Mouse (Mus musculus) adrenal gland, postnatal 25 days (tissue): ENCODE measurements around the gene Spg7. TPM values are rescaled to one million over a fixed set of nuclear protein-coding genes. Genes with fewer than 3 reads are reported as not detected.
"Not testable (repeated sequence)": the region's sequence is repeated elsewhere in the genome, so short reads cannot be mapped to it uniquely, and the experiment has no call there.

Experiments used
- DNase-seq: peaks from one replicate; pipeline ENCODE4 v3.0.0; 2021; ENCODE audit warnings: mixed read lengths
- long read RNA-seq: library from polyadenylated mRNA; stranded (forward); transcript quantifications from one replicate; pipeline ENCODE4 v2.0.0, GENCODE M21; 2021
- total RNA-seq: library from RNA; stranded (reverse); gene quantifications from 2 replicates; pipeline ENCODE4 v1.2.3, GENCODE M21; 2021

Gene Spg7
- total RNA-seq = 91.5 and 97.5 TPM in 2 replicates
- long read RNA-seq, transcript Spg7-209 (17 exons, 2,896 nt) = major isoform, 123 of 180 reads
- long read RNA-seq, partial matches to known transcripts = 15 of 180 reads
- long read RNA-seq, other reads (novel, unspliced or antisense) = 42 of 180 reads

GRCm38 (mm10) chr8:123062721-123063120 is at the start of gene Spg7:
Gene Spg7, plus strand, starts transcription at chr8:123062942.
- no peak for DNase-seq

- DNase-seq = no peak
These were observed 48.3 kb upstream of the Spg7 start for GRCm38 (mm10) chr8:123014429-123014828.

GRCm38 (mm10) chr8:123015074-123015473 is 47.7 kb upstream of the Spg7 start:
- DNase-seq = no peak

- no peak for DNase-seq
These were observed 45.6 kb upstream of the Spg7 start for GRCm38 (mm10) chr8:123017143-123017542.

- no peak for DNase-seq
These were observed 44.1 kb upstream of the Spg7 start for GRCm38 (mm10) chr8:123018484-123019164.

- DNase-seq = no peak
These were observed 42.7 kb upstream of the Spg7 start for GRCm38 (mm10) chr8:123020084-123020483.

GRCm38 (mm10) chr8:123020859-123021258 is 41.9 kb upstream of the Spg7 start:
- DNase-seq = no peak

GRCm38 (mm10) chr8:123021259-123021658 is 41.5 kb upstream of the Spg7 start:
- no peak for DNase-seq

GRCm38 (mm10) chr8:123022727-123023126 is 40.0 kb upstream of the Spg7 start:
- DNase-seq = no peak

- no peak for DNase-seq
These were observed 38.5 kb upstream of the Spg7 start for GRCm38 (mm10) chr8:123024226-123024625.

GRCm38 (mm10) chr8:123025951-123026351 is 36.8 kb upstream of the Spg7 start:
- DNase-seq = no peak

- DNase-seq = no peak
These were observed 35.0 kb upstream of the Spg7 start for GRCm38 (mm10) chr8:123027786-123028185.

- DNase-seq = not testable (repeated sequence)
These were observed 32.7 kb upstream of the Spg7 start for GRCm38 (mm10) chr8:123030091-123030490.

- no peak for DNase-seq
These were observed 31.3 kb upstream of the Spg7 start for GRCm38 (mm10) chr8:123031321-123031978.

GRCm38 (mm10) chr8:123032730-123033129 is 30.0 kb upstream of the Spg7 start:
- no peak for DNase-seq

GRCm38 (mm10) chr8:123033431-123033830 is 29.3 kb upstream of the Spg7 start:
- no peak for DNase-seq

- DNase-seq = no peak
These were observed 28.6 kb upstream of the Spg7 start for GRCm38 (mm10) chr8:123034171-123034570.

- DNase-seq = no peak
These were observed 25.8 kb upstream of the Spg7 start for GRCm38 (mm10) chr8:123036956-123037355.

- no peak for DNase-seq
These were observed 25.3 kb upstream of the Spg7 start for GRCm38 (mm10) chr8:123037487-123037886.

GRCm38 (mm10) chr8:123038351-123038750 is 24.4 kb upstream of the Spg7 start:
- no peak for DNase-seq

GRCm38 (mm10) chr8:123039376-123040109 is 23.2 kb upstream of the Spg7 start:
- DNase-seq = no peak

GRCm38 (mm10) chr8:123040110-123040650 is 22.6 kb upstream of the Spg7 start:
- DNase-seq = no peak
